Mouse (Mus musculus) midbrain, embryonic 13.5 days (tissue): ENCODE measurements around the gene Sar1b. TPM values are rescaled to one million over a fixed set of nuclear protein-coding genes. Genes with fewer than 3 reads are reported as not detected.
"Not testable (repeated sequence)": the region's sequence is repeated elsewhere in the genome, so short reads cannot be mapped to it uniquely, and the experiment has no call there.

ENCODE experiments used
- ATAC-seq: fragments of 200-750 bp; cut with Nextera tagmentation; 2 replicates; pipeline ENCODE4 v1.8.0; 2017; ENCODE audit warnings: mild to moderate bottlenecking, moderate TSS enrichment, moderate library complexity
- H3K27ac ChIP-seq: fragments of 300-500 bp; sonication (generic); 2 replicates; pipeline ENCODE4 v1.5.1; 2015; ENCODE audit warnings: inconsistent platforms, mild to moderate bottlenecking, moderate library complexity
- H3K27me3 ChIP-seq: fragments of 300-500 bp; sonication (generic); 2 replicates; pipeline ENCODE4 v1.6.1; 2015; ENCODE audit warnings: mild to moderate bottlenecking, inconsistent platforms
- H3K36me3 ChIP-seq: fragments of 300-500 bp; sonication (generic); 2 replicates; pipeline ENCODE4 v1.6.1; 2015; ENCODE audit warnings: mild to moderate bottlenecking, inconsistent platforms
- H3K4me1 ChIP-seq: fragments of 300-500 bp; sonication (generic); replicated peaks from 2 replicates; pipeline ENCODE4 v1.6.1; 2015; ENCODE audit warnings: inconsistent platforms
- H3K4me2 ChIP-seq: fragments of 300-500 bp; sonication (generic); replicated peaks from 2 replicates; pipeline ENCODE4 v1.6.1; 2015; ENCODE audit warnings: moderate library complexity, mild to moderate bottlenecking, inconsistent platforms
- H3K4me3 ChIP-seq: fragments of 300-500 bp; sonication (generic); replicated peaks from 2 replicates; pipeline ENCODE4 v1.5.1; 2015; ENCODE audit warnings: mild to moderate bottlenecking, inconsistent platforms
- H3K9ac ChIP-seq: fragments of 300-500 bp; sonication (generic); replicated peaks from 2 replicates; pipeline ENCODE4 v1.6.1; 2015; ENCODE audit warnings: mild to moderate bottlenecking, inconsistent platforms
- H3K9me3 ChIP-seq: fragments of 300-500 bp; sonication (generic); 2 replicates; pipeline ENCODE4 v1.6.1; 2016; ENCODE audit warnings: mild to moderate bottlenecking, inconsistent platforms
- WGBS: fragments of 180-500 bp; shearing (Covaris S2); methylation state at CpG from one replicate; pipeline ENCODE4 v1.1.7; 2015; 5-methylcytosine and 5-hydroxymethylcytosine counted together
- polyA plus RNA-seq: library from polyadenylated mRNA; unstranded; fragments of >200 nt; fragmentation: Nextera tagmentation; extraction: Ambion mirVana; gene quantifications from 2 replicates; pipeline ENCODE4 v1.2.1, GENCODE M21; 2015

Sar1b gene
- polyA plus RNA-seq, 1 experiment from 2014 or later: 150 TPM

- Histone ChIP-seq H3K9me3 (no peaks in the 10 kb centered on the region), H3K9ac (no peak overlapping the region), H3K4me2 (no peak overlapping the region), H3K27me3 (peaks cover 22% of the 10 kb centered on the region), H3K36me3 (no peaks in the 10 kb centered on the region), H3K4me1 (peaks cover 27% of the 10 kb centered on the region), H3K27ac (no peak overlapping the region), H3K4me3 (no peak overlapping the region)
- 89% methylated on average over 5 of the region's 5 CpGs for WGBS
- no peak for ATAC-seq
These were observed 5.9 kb upstream of the Sar1b start for GRCm38 (mm10) chr11:51757625-51758024.

GRCm38 (mm10) chr11:51758207-51758606 lies 5.3 kb upstream of the Sar1b start:
- ATAC-seq, H3K9ac ChIP-seq, H3K4me3 ChIP-seq, H3K36me3 ChIP-seq, H3K9me3 ChIP-seq, H3K27ac ChIP-seq, H3K4me2 ChIP-seq: not testable (repeated sequence)
- Histone ChIP-seq H3K4me1 (peaks cover 30% of the 10 kb centered on the region), H3K27me3 (peaks cover 23% of the 10 kb centered on the region)
- WGBS: 87% methylated on average over 5 of the region's 5 CpGs

GRCm38 (mm10) chr11:51759251-51759650 lies 4.2 kb upstream of the Sar1b start:
- H3K9ac ChIP-seq: no peak overlapping the region
- H3K4me2 ChIP-seq: no peak overlapping the region
- no peak overlapping the region for H3K4me3 ChIP-seq
- H3K27ac ChIP-seq: no peak overlapping the region
- peaks cover 23% of the 10 kb centered on the region for H3K27me3 ChIP-seq
- 84% methylated on average over 2 of the region's 2 CpGs for WGBS
- H3K9me3 ChIP-seq: no peaks in the 10 kb centered on the region
- no peaks in the 10 kb centered on the region for H3K36me3 ChIP-seq
- peaks cover 28% of the 10 kb centered on the region for H3K4me1 ChIP-seq
- ATAC-seq: no peak

- no peaks in the 10 kb centered on the region for H3K9me3 ChIP-seq
- H3K36me3 ChIP-seq: no peaks in the 10 kb centered on the region
- no peak overlapping the region for H3K9ac ChIP-seq
- peaks cover 28% of the 10 kb centered on the region for H3K4me1 ChIP-seq
- ATAC-seq: no peak
- no peak overlapping the region for H3K27ac ChIP-seq
- no peak overlapping the region for H3K4me3 ChIP-seq
- H3K27me3 ChIP-seq: peaks cover 23% of the 10 kb centered on the region
- 86% methylated on average over 6 of the region's 6 CpGs for WGBS
- H3K4me2 ChIP-seq: no peak overlapping the region
These were observed 3.4 kb upstream of the Sar1b start for GRCm38 (mm10) chr11:51759941-51760657.

- peaks cover 32% of the 10 kb centered on the region for H3K4me1 ChIP-seq
- H3K27me3 ChIP-seq: peaks cover 23% of the 10 kb centered on the region
- H3K36me3 ChIP-seq: no peaks in the 10 kb centered on the region
- 77% methylated on average over 5 of the region's 5 CpGs for whole genome bisulfite sequencing
- no peak for ATAC-seq
- H3K4me3 ChIP-seq: no peak overlapping the region
- no peaks in the 10 kb centered on the region for H3K9me3 ChIP-seq
- no peak overlapping the region for H3K4me2 ChIP-seq
- H3K27ac ChIP-seq: no peak overlapping the region
- H3K9ac ChIP-seq: no peak overlapping the region
These were observed 2.2 kb upstream of the Sar1b start for GRCm38 (mm10) chr11:51761241-51761640.

- peak; percentile 58 for ATAC-seq
- H3K9ac ChIP-seq: peak overlapping the region; percentile 76
These were observed 468 bp downstream of the Sar1b start for GRCm38 (mm10) chr11:51763955-51764354.

GRCm38 (mm10) chr11:51764816-51765215 lies 1.3 kb downstream of the Sar1b start:
- peaks cover 26% of the 10 kb centered on the region for H3K4me1 ChIP-seq
- H3K36me3 ChIP-seq: no peaks in the 10 kb centered on the region
- no peak overlapping the region for H3K9ac ChIP-seq
- ATAC-seq: no peak
- no peaks in the 10 kb centered on the region for H3K9me3 ChIP-seq
- peaks cover 20% of the 10 kb centered on the region for H3K27me3 ChIP-seq
- no peak overlapping the region for H3K27ac ChIP-seq
- WGBS: 90% methylated on average over 4 of the region's 4 CpGs
- H3K4me2 ChIP-seq: peak overlapping the region; percentile 95
- peak overlapping the region; percentile 63 for H3K4me3 ChIP-seq

More at GRCm38 (mm10) chr11:51763955-51764354, 468 bp downstream of the Sar1b start:
- Histone ChIP-seq H3K9me3 (no peaks in the 10 kb centered on the region), H3K4me1 (peaks cover 26% of the 10 kb centered on the region), H3K4me2 (peak overlapping the region; percentile 95), H3K27me3 (peaks cover 23% of the 10 kb centered on the region), H3K27ac (no peak overlapping the region), H3K4me3 (peak overlapping the region; percentile 63), H3K36me3 (no peaks in the 10 kb centered on the region)
- 7% methylated on average over 13 of the region's 13 CpGs for WGBS

- H3K9ac ChIP-seq: no peak overlapping the region
- no peak overlapping the region for H3K27ac ChIP-seq
- no peak for ATAC-seq
- 0 out of 2 replicates have a peak, but pooled peaks cover under 1% of the 10 kb centered on the region for H3K27me3 ChIP-seq
- H3K36me3 ChIP-seq: no peaks in the 10 kb centered on the region
- no peak overlapping the region for H3K4me3 ChIP-seq
- 87% methylated on average over 8 of the region's 8 CpGs for WGBS
- H3K4me1 ChIP-seq: peaks cover 26% of the 10 kb centered on the region
- no peaks in the 10 kb centered on the region for H3K9me3 ChIP-seq
- H3K4me2 ChIP-seq: no peak overlapping the region
These were observed 4.2 kb downstream of the Sar1b start for GRCm38 (mm10) chr11:51767579-51768220.

GRCm38 (mm10) chr11:51768296-51768695 lies 4.8 kb downstream of the Sar1b start:
- Histone ChIP-seq H3K9me3 (no peaks in the 10 kb centered on the region), H3K36me3 (no peaks in the 10 kb centered on the region), H3K4me3 (no peak overlapping the region), H3K27ac (no peak overlapping the region), H3K4me2 (no peak overlapping the region), H3K27me3 (no peaks in the 10 kb centered on the region), H3K9ac (no peak overlapping the region), H3K4me1 (peaks cover 22% of the 10 kb centered on the region)
- no peak for ATAC-seq
- 81% methylated on average over 5 of the region's 5 CpGs for WGBS

- Histone ChIP-seq H3K27me3 (no peaks in the 10 kb centered on the region), H3K9ac (no peak overlapping the region), H3K36me3 (peaks cover 10% of the 10 kb centered on the region), H3K4me2 (no peak overlapping the region), H3K9me3 (no peaks in the 10 kb centered on the region), H3K4me3 (no peak overlapping the region), H3K27ac (no peak overlapping the region), H3K4me1 (no peaks in the 10 kb centered on the region)
- WGBS: 92% methylated on average over 3 of the region's 3 CpGs
- no peak for ATAC-seq
These were observed 12.0 kb downstream of the Sar1b start for GRCm38 (mm10) chr11:51775507-51775906.

- no peak for ATAC-seq
- Histone ChIP-seq H3K4me2 (no peak overlapping the region), H3K4me1 (no peaks in the 10 kb centered on the region), H3K9me3 (no peaks in the 10 kb centered on the region), H3K9ac (no peak overlapping the region), H3K4me3 (no peak overlapping the region), H3K36me3 (peaks cover 30% of the 10 kb centered on the region), H3K27ac (no peak overlapping the region), H3K27me3 (no peaks in the 10 kb centered on the region)
- WGBS: 92% methylated on average over 5 of the region's 5 CpGs
These were observed 14.0 kb downstream of the Sar1b start for GRCm38 (mm10) chr11:51777478-51777877.

GRCm38 (mm10) chr11:51780773-51781267 lies 17.3 kb downstream of the Sar1b start:
- Histone ChIP-seq H3K27ac (no peak overlapping the region), H3K36me3 (peaks cover 53% of the 10 kb centered on the region)
- ATAC-seq: no peak

More at GRCm38 (mm10) chr11:51780773-51781267, 17.3 kb downstream of the Sar1b start:
- H3K4me3 ChIP-seq: no peak overlapping the region
- no peaks in the 10 kb centered on the region for H3K4me1 ChIP-seq
- no peaks in the 10 kb centered on the region for H3K27me3 ChIP-seq
- no peak overlapping the region for H3K4me2 ChIP-seq
- H3K9me3 ChIP-seq: no peaks in the 10 kb centered on the region
- no peak overlapping the region for H3K9ac ChIP-seq
- 96% methylated on average over 9 of the region's 9 CpGs for WGBS
